Mouse (Mus musculus) C2C12 (cell line): ENCODE measurements around the gene Med16. TPM values are rescaled to one million over a fixed set of nuclear protein-coding genes. Genes with fewer than 3 reads are reported as not detected.
A peak's percentile ranks its signal among the peaks of the same experiment; 100 is the strongest.

Experiments
- H3K27me3 ChIP-seq: one replicate; pipeline ENCODE4 v1.6.1; 2011; ENCODE audit not compliant: control insufficient read depth, insufficient read depth, insufficient read length
- H3K36me3 ChIP-seq: one replicate; pipeline ENCODE4 v1.6.1; 2011; ENCODE audit not compliant: control insufficient read depth, insufficient read depth
- H3K4me3 ChIP-seq: one replicate; pipeline ENCODE4 v1.5.1; 2011; ENCODE audit warnings: mild to moderate bottlenecking, control low read depth; ENCODE audit not compliant: poor library complexity, insufficient read depth, severe bottlenecking
- H3K79me2 ChIP-seq: one replicate; pipeline ENCODE4 v1.6.1; 2011; ENCODE audit not compliant: control insufficient read depth, insufficient read depth
- H3K79me3 ChIP-seq: one replicate; pipeline ENCODE4 v1.6.1; 2011; ENCODE audit warnings: low read depth, control low read depth
- H3ac ChIP-seq: one replicate; pipeline ENCODE3; 2011; ENCODE audit warnings: low read depth; ENCODE audit not compliant: control insufficient read depth, insufficient read length
- CEBPB ChIP-seq: IDR thresholded peaks from one replicate; pipeline ENCODE4 v1.6.1; 2011; ENCODE audit warnings: low read depth, mild to moderate bottlenecking, control low read depth, moderate library complexity
- CTCF ChIP-seq: IDR thresholded peaks from one replicate; pipeline ENCODE4 v1.5.1; 2011; ENCODE audit not compliant: control insufficient read depth, insufficient read depth, insufficient read length
- FOSL1 ChIP-seq: IDR thresholded peaks from one replicate; pipeline ENCODE4 v1.8.0; 2011; ENCODE audit warnings: mild to moderate bottlenecking, low read length; ENCODE audit not compliant: poor library complexity, insufficient read depth, severe bottlenecking
- MAX ChIP-seq: IDR thresholded peaks from one replicate; pipeline ENCODE4 v1.6.1; 2011; ENCODE audit warnings: mild to moderate bottlenecking, control low read depth
- MYOD1 ChIP-seq: IDR thresholded peaks from one replicate; pipeline ENCODE4 v1.6.1; 2011; ENCODE audit warnings: low read depth; ENCODE audit not compliant: control insufficient read depth, insufficient read length
- MYOG ChIP-seq: IDR thresholded peaks from one replicate; pipeline ENCODE4 v1.6.1; 2011; ENCODE audit not compliant: control insufficient read depth, insufficient read length; ENCODE audit errors: extremely low read depth
- USF1 ChIP-seq: IDR thresholded peaks from one replicate; pipeline ENCODE4 v1.6.1; 2011; ENCODE audit warnings: low read depth, mild to moderate bottlenecking, control low read depth, moderate library complexity
- polyA plus RNA-seq: library from polyadenylated mRNA; unstranded; fragments of >200 nt; fragmentation: generic; extraction: Trizol; gene quantifications from one replicate; pipeline ENCODE4 v1.2.1, GENCODE M21; 2012; ENCODE audit warnings: missing spikeins

The Med16 gene
- polyA plus RNA-seq, 1 experiment: 32.5 TPM

GRCm38 (mm10) chr10:79942988-79943387 lies 34.3 kb upstream of the Med16 start:
- no peaks in the 10 kb centered on the region for H3K36me3 ChIP-seq
- no peak overlapping the region for H3K4me3 ChIP-seq
- no peak overlapping the region for H3ac ChIP-seq
- H3K27me3 ChIP-seq: no peaks in the 10 kb centered on the region
- no peaks in the 10 kb centered on the region for H3K79me2 ChIP-seq
- no peak for TF ChIP-seq USF1
- no peak for TF ChIP-seq MAX
- TF ChIP-seq CEBPB: no peak
- no peak for TF ChIP-seq MYOD1
- TF ChIP-seq FOSL1: no peak
- TF ChIP-seq MYOG: no peak
- TF ChIP-seq CTCF: no peak
- no peaks in the 10 kb centered on the region for H3K79me3 ChIP-seq

- Histone ChIP-seq H3K27me3 (no peaks in the 10 kb centered on the region), H3K36me3 (no peaks in the 10 kb centered on the region), H3K4me3 (no peak overlapping the region), H3K79me2 (no peaks in the 10 kb centered on the region), H3K79me3 (no peaks in the 10 kb centered on the region), H3ac (no peak overlapping the region)
- TF ChIP-seq MYOG (no peak), USF1 (no peak), CTCF (no peak), CEBPB (no peak), MYOD1 (no peak), FOSL1 (no peak), MAX (no peak)
Observed at GRCm38 (mm10) chr10:79940749-79941148, 32.0 kb upstream of the Med16 start.

- TF ChIP-seq USF1: no peak
- no peak for TF ChIP-seq CEBPB
- TF ChIP-seq MYOG: no peak
- no peak for TF ChIP-seq MYOD1
- TF ChIP-seq FOSL1: no peak
- no peak for TF ChIP-seq MAX
- no peak for TF ChIP-seq CTCF
- no peak overlapping the region for H3ac ChIP-seq
- no peaks in the 10 kb centered on the region for H3K79me3 ChIP-seq
- no peaks in the 10 kb centered on the region for H3K27me3 ChIP-seq
- H3K4me3 ChIP-seq: no peak overlapping the region
- H3K79me2 ChIP-seq: no peaks in the 10 kb centered on the region
- no peaks in the 10 kb centered on the region for H3K36me3 ChIP-seq
Observed at GRCm38 (mm10) chr10:79937775-79938526, 29.2 kb upstream of the Med16 start.

- Histone ChIP-seq H3K79me3 (no peaks in the 10 kb centered on the region), H3K36me3 (no peaks in the 10 kb centered on the region), H3K4me3 (no peak overlapping the region), H3K79me2 (no peaks in the 10 kb centered on the region), H3ac (peak overlapping the region; percentile 18), H3K27me3 (no peaks in the 10 kb centered on the region)
- TF ChIP-seq MAX: peak; percentile 42
- no peak for TF ChIP-seq CTCF
Observed at GRCm38 (mm10) chr10:79936911-79937441, 28.3 kb upstream of the Med16 start.

- Histone ChIP-seq H3ac (peak overlapping the region; percentile 18), H3K27me3 (no peaks in the 10 kb centered on the region), H3K4me3 (no peak overlapping the region), H3K79me2 (no peaks in the 10 kb centered on the region), H3K79me3 (no peaks in the 10 kb centered on the region), H3K36me3 (no peaks in the 10 kb centered on the region)
- no peak for TF ChIP-seq USF1
- TF ChIP-seq MAX: no peak
- no peak for TF ChIP-seq CEBPB
Observed at GRCm38 (mm10) chr10:79936284-79936910, 27.7 kb upstream of the Med16 start.
